Comparison of ENCODE assay signal across 21 mouse cellular contexts in genomic region chr11:67067741-67068140, GRCm38 (mm10). TPM values are rescaled to one million over a fixed set of nuclear protein-coding genes. Genes with fewer than 3 reads are reported as not detected.
DNase-seq lines count a peak whose midpoint lies in the region; ATAC-seq and TF ChIP-seq lines count a peak whose summit lies in the region.
"Had no signal": no experiment of that assay in that cellular context is flagged by ENCODE, and none has a peak within 500 bp of the region (broad histone marks: within the 10 kb centered on the region; RNA-seq: fewer than 3 reads in every experiment).

No protein-coding gene starts in this region.

- no peak for TF ChIP-seq POLR2A in lung, adult 2 months (IDR thresholded peaks at IDR 0.05; ENCODE audit: borderline replicate concordance, extremely low read depth, low read depth, low read length)
- TF ChIP-seq POLR2A in MEL (IDR thresholded peaks at IDR 0.05; ENCODE audit: control insufficient read depth in 1 of 2, insufficient read depth in 1 of 2, low read depth in 1 of 2, low read length in 2 of 2, poor library complexity in 1 of 2), result no peak

- no peak for TF ChIP-seq RAD21 in MEL (IDR thresholded peaks at IDR 0.05; ENCODE audit: low read depth, low read length)

- WGBS in lung, embryonic 14.5 days, result 73% methylated on average over 3 of the region's 3 CpGs
- 82% methylated on average over 3 of the region's 3 CpGs for WGBS in lung, adult 2 months
- 63% methylated on average over 3 of the region's 3 CpGs for WGBS in lung, embryonic 16.5 days
- 60% methylated on average over 3 of the region's 3 CpGs for WGBS in lung, postnatal 0 days

- intact Hi-C loops in gastrocnemius, adult 2 months (cut with DNase I), result no loop called here

- peak; percentile 21 for DNase-seq in lung, embryonic 14.5 days
- no peak for DNase-seq in lung, adult 2 months
- DNase-seq in lung, postnatal 0 days (ENCODE audit: low spot score), result no peak
- DNase-seq in MEL (ENCODE audit: low read depth, low spot score), result no peak
- DNase-seq in gastrocnemius, adult 2 months, result no peak
- no peak for DNase-seq in cerebellum, adult 18-20 months
- DNase-seq: adrenal gland, adult 2 months; adrenal gland, postnatal 10 days; adrenal gland, postnatal 25 days; cerebellum, adult 11 months; cerebellum, adult 2 months; cerebellum, adult 9-10 months; cerebellum, postnatal 10 days; cerebellum, postnatal 25 days; forebrain, postnatal 0 days had no signal

- TF ChIP-seq CTCF in lung, embryonic 14.5 days (IDR thresholded peaks at IDR 0.05; ENCODE audit: low read depth), result no peak
- TF ChIP-seq CTCF in lung, adult 2 months (IDR thresholded peaks at IDR 0.05; ENCODE audit: insufficient read depth, low read length), result no peak
- no peak for TF ChIP-seq CTCF in lung, postnatal 0 days (IDR thresholded peaks at IDR 0.05)
- no peak for TF ChIP-seq CTCF in MEL (IDR thresholded peaks at IDR 0.05 in 2 of 3, conservative IDR thresholded peaks at IDR 0.05 in 1 of 3; ENCODE audit: control insufficient read depth in 1 of 3, insufficient read depth in 1 of 3, low read depth in 2 of 3, low read length in 3 of 3, poor library complexity in 1 of 3, severe bottlenecking in 1 of 3)
- TF ChIP-seq CTCF in gastrocnemius, adult 2 months (IDR thresholded peaks at IDR 0.05), result no peak

- no peak overlapping the region for H3K4me3 ChIP-seq in lung, embryonic 14.5 days (ENCODE audit: low read depth, low read length)
- no peak overlapping the region for H3K4me3 ChIP-seq in lung, adult 2 months (replicated peaks; ENCODE audit: extremely low read depth, low read depth, low read length)
- H3K4me3 ChIP-seq in lung, embryonic 16.5 days (ENCODE audit: low read length), result no peak overlapping the region
- H3K4me3 ChIP-seq in lung, postnatal 0 days (ENCODE audit: low read depth, low read length), result no peak overlapping the region
- H3K4me3 ChIP-seq in MEL (ENCODE audit: control insufficient read depth in 1 of 2, insufficient read depth in 1 of 2, low read depth in 2 of 2, low read length in 2 of 2), result no peak overlapping the region
- no peak overlapping the region for H3K4me3 ChIP-seq in gastrocnemius, adult 2 months
- H3K4me3 ChIP-seq: embryonic facial prominence, embryonic 10.5 days; embryonic facial prominence, embryonic 12.5 days; forebrain, embryonic 13.5 days; forebrain, embryonic 15.5 days had no signal

- H3K9me3 ChIP-seq in lung, embryonic 14.5 days (ENCODE audit: low read depth, low read length), result no peaks in the 10 kb centered on the region
- no peaks in the 10 kb centered on the region for H3K9me3 ChIP-seq in lung, embryonic 16.5 days (ENCODE audit: control insufficient read depth, low read length)
- H3K9me3 ChIP-seq in lung, postnatal 0 days (ENCODE audit: low read length), result no peaks in the 10 kb centered on the region
- H3K9me3 ChIP-seq in MEL (replicated peaks; ENCODE audit: insufficient read depth, low read length), result no peaks in the 10 kb centered on the region
- H3K9me3 ChIP-seq: embryonic facial prominence, embryonic 10.5 days; embryonic facial prominence, embryonic 12.5 days; forebrain, embryonic 13.5 days; forebrain, embryonic 15.5 days; G1E had no signal

- TF ChIP-seq EP300 in lung, postnatal 0 days (IDR thresholded peaks at IDR 0.05), result no peak
- no peak for TF ChIP-seq EP300 in MEL (IDR thresholded peaks at IDR 0.05; ENCODE audit: low read depth in 1 of 2, low read length in 2 of 2)

- ATAC-seq in lung, embryonic 14.5 days (ENCODE audit: insufficient read depth), result peak; percentile 44; the same call in 1 of the 2 replicates
- ATAC-seq in lung, embryonic 16.5 days (ENCODE audit: low read depth), result peak; percentile 67
- no peak for ATAC-seq in lung, postnatal 0 days
- ATAC-seq: forebrain, embryonic 13.5 days; forebrain, embryonic 15.5 days; forebrain, postnatal 0 days had no signal

- H3K27ac ChIP-seq in lung, embryonic 14.5 days (ENCODE audit: low read depth), result no peak overlapping the region
- peak overlapping the region; percentile 44 for H3K27ac ChIP-seq in lung, embryonic 16.5 days (ENCODE audit: low read length)
- no peak overlapping the region for H3K27ac ChIP-seq in lung, postnatal 0 days (ENCODE audit: low read length)
- no peak overlapping the region for H3K27ac ChIP-seq in MEL (ENCODE audit: control insufficient read depth, low read depth, low read length)
- H3K27ac ChIP-seq in gastrocnemius, adult 2 months, result no peak overlapping the region
- H3K27ac ChIP-seq: embryonic facial prominence, embryonic 10.5 days; embryonic facial prominence, embryonic 12.5 days; forebrain, embryonic 13.5 days; forebrain, embryonic 15.5 days had no signal

- no peak overlapping the region for H3K4me2 ChIP-seq in lung, embryonic 14.5 days
- H3K4me2 ChIP-seq in lung, embryonic 16.5 days (ENCODE audit: low read depth, low read length), result no peak overlapping the region
- H3K4me2 ChIP-seq in lung, postnatal 0 days (replicated peaks; ENCODE audit: low read depth, low read length), result no peak overlapping the region
- H3K4me2 ChIP-seq: embryonic facial prominence, embryonic 12.5 days; forebrain, embryonic 13.5 days; forebrain, embryonic 15.5 days had no signal

- no peaks in the 10 kb centered on the region for H3K4me1 ChIP-seq in lung, embryonic 14.5 days (ENCODE audit: insufficient read depth)
- no peaks in the 10 kb centered on the region for H3K4me1 ChIP-seq in lung, adult 2 months (ENCODE audit: control insufficient read depth, insufficient read depth, low read length)
- H3K4me1 ChIP-seq in lung, embryonic 16.5 days (replicated peaks; ENCODE audit: control insufficient read depth, insufficient read depth, low read length), result no peaks in the 10 kb centered on the region
- no peaks in the 10 kb centered on the region for H3K4me1 ChIP-seq in lung, postnatal 0 days (ENCODE audit: insufficient read depth, low read depth, low read length)
- no peaks in the 10 kb centered on the region for H3K4me1 ChIP-seq in MEL (ENCODE audit: control insufficient read depth in 1 of 2, insufficient read depth in 2 of 2, low read length in 2 of 2)
- H3K4me1 ChIP-seq: embryonic facial prominence, embryonic 10.5 days; embryonic facial prominence, embryonic 12.5 days; forebrain, embryonic 13.5 days; forebrain, embryonic 15.5 days had no signal

- no peak overlapping the region for H3K9ac ChIP-seq in lung, embryonic 14.5 days
- H3K9ac ChIP-seq in lung, embryonic 16.5 days (ENCODE audit: low read length), result no peak overlapping the region
- H3K9ac ChIP-seq in lung, postnatal 0 days (replicated peaks; ENCODE audit: low read depth), result no peak overlapping the region
- H3K9ac ChIP-seq in MEL (ENCODE audit: control insufficient read depth, low read depth, low read length, poor library complexity, severe bottlenecking), result no peak overlapping the region
- H3K9ac ChIP-seq: embryonic facial prominence, embryonic 12.5 days; forebrain, embryonic 13.5 days; forebrain, embryonic 15.5 days; forebrain, postnatal 0 days had no signal

- H3K36me3 ChIP-seq in lung, embryonic 14.5 days (ENCODE audit: insufficient read depth), result peaks cover 38% of the 10 kb centered on the region
- H3K36me3 ChIP-seq in lung, embryonic 16.5 days (ENCODE audit: control insufficient read depth, insufficient read depth, low read length), result peaks cover 10% of the 10 kb centered on the region; the same call in 1 of the 2 replicates
- H3K36me3 ChIP-seq in lung, postnatal 0 days (ENCODE audit: insufficient read depth, low read length), result peaks cover 9% of the 10 kb centered on the region; the same call in 1 of the 2 replicates
- peaks cover 0 to 6% of the 10 kb centered on the region in 2 experiments; a peak in 2 of 4 replicates for H3K36me3 ChIP-seq in MEL (ENCODE audit: control insufficient read depth in 1 of 2, insufficient read depth in 2 of 2, low read length in 2 of 2)

- no peaks in the 10 kb centered on the region for H3K27me3 ChIP-seq in lung, embryonic 14.5 days (ENCODE audit: insufficient read depth, low read length)
- H3K27me3 ChIP-seq in lung, embryonic 16.5 days (ENCODE audit: control insufficient read depth, insufficient read depth, low read depth, low read length), result no peaks in the 10 kb centered on the region
- H3K27me3 ChIP-seq in lung, postnatal 0 days (replicated peaks; ENCODE audit: insufficient read depth, low read length), result no peaks in the 10 kb centered on the region
- peaks cover 0 to 2% of the 10 kb centered on the region in 2 experiments; a peak in 1 of 4 replicates for H3K27me3 ChIP-seq in MEL (ENCODE audit: control insufficient read depth in 1 of 2, insufficient read depth in 2 of 2, low read length in 2 of 2)
- H3K27me3 ChIP-seq: embryonic facial prominence, embryonic 12.5 days; forebrain, embryonic 13.5 days; forebrain, embryonic 15.5 days had no signal

- no peaks in the 10 kb centered on the region for H3K79me2 ChIP-seq in MEL (ENCODE audit: control insufficient read depth, insufficient read depth, low read length, poor library complexity)

RNA-seq across cellular contexts. Expression of gene Myh3, which starts 10.4 kb away (rescaled TPM):
- polyA plus RNA-seq in lung, embryonic 14.5 days (2014; fragmentation: Nextera tagmentation; extraction: Ambion mirVana), result 0.05 and 0.17 TPM in 2 replicates
- 0.08 TPM in 1 of 2 replicates, not detected in the other for polyA plus RNA-seq in lung, adult 2 months (2012; rRNA removed)
- polyA plus RNA-seq in lung, embryonic 16.5 days (2015; fragmentation: Nextera tagmentation; extraction: Ambion mirVana), result 7.1 and 10.8 TPM in 2 replicates
- 0.07 and 0.12 TPM in 2 replicates for polyA plus RNA-seq in lung, postnatal 0 days (2015; fragmentation: Nextera tagmentation; extraction: Ambion mirVana)
- total RNA-seq in MEL (2012; rRNA removed), result 0.81 and 1.5 TPM in 2 replicates
- polyA plus RNA-seq in MEL (2012; ENCODE audit: insufficient read depth in 1 of 2, insufficient read length in 2 of 2, low read depth in 1 of 2, low replicate concordance in 2 of 2, missing spikeins in 1 of 2), result 1 to 10 TPM in 1 of 2 experiments, not detected in 1; 1.7 TPM
- 10 to 100 TPM in 1 of 2 experiments, 1 to 10 TPM in 1; 7.8 to 15.3 TPM for total RNA-seq in gastrocnemius, adult 2 months (2021)
- total RNA-seq: adrenal gland, postnatal 25 days; G1E had no signal
- polyA plus RNA-seq: adrenal gland, adult 2 months; G1E had no signal

RNA-seq across cellular contexts. Expression of gene Sco1, which starts 15.3 kb away (rescaled TPM):
- polyA plus RNA-seq in lung, embryonic 14.5 days (2014; fragmentation: Nextera tagmentation; extraction: Ambion mirVana), result 18.8 and 20.3 TPM in 2 replicates
- 2.8 and 3.5 TPM in 2 replicates for polyA plus RNA-seq in lung, adult 2 months (2012; rRNA removed)
- polyA plus RNA-seq in lung, embryonic 16.5 days (2015; fragmentation: Nextera tagmentation; extraction: Ambion mirVana), result 14.7 and 15.8 TPM in 2 replicates
- polyA plus RNA-seq in lung, postnatal 0 days (2015; fragmentation: Nextera tagmentation; extraction: Ambion mirVana), result 9.3 and 9.7 TPM in 2 replicates
- total RNA-seq in MEL (2012; rRNA removed), result 29.8 and 32.9 TPM in 2 replicates
- polyA plus RNA-seq in MEL (2012; ENCODE audit: insufficient read depth in 1 of 2, insufficient read length in 2 of 2, low read depth in 1 of 2, low replicate concordance in 2 of 2, missing spikeins in 1 of 2), result 10 to 100 TPM in 1 of 2 experiments, not detected in 1; 14.1 TPM
- 10 to 100 TPM in 1 of 2 experiments, 1 to 10 TPM in 1; 5.6 to 10.3 TPM for total RNA-seq in gastrocnemius, adult 2 months (2021)

RNA-seq across cellular contexts. Expression of gene Adprm, which starts 15.3 kb away (rescaled TPM):
- polyA plus RNA-seq in lung, embryonic 14.5 days (2014; fragmentation: Nextera tagmentation; extraction: Ambion mirVana), result 31.3 and 31.4 TPM in 2 replicates
- 10.2 and 16.6 TPM in 2 replicates for polyA plus RNA-seq in lung, adult 2 months (2012; rRNA removed)
- polyA plus RNA-seq in lung, embryonic 16.5 days (2015; fragmentation: Nextera tagmentation; extraction: Ambion mirVana), result 29.1 and 29.2 TPM in 2 replicates
- 29.3 and 36.4 TPM in 2 replicates for polyA plus RNA-seq in lung, postnatal 0 days (2015; fragmentation: Nextera tagmentation; extraction: Ambion mirVana)
- total RNA-seq in MEL (2012; rRNA removed), result 23.0 and 27.8 TPM in 2 replicates
- 100 to 1,000 TPM in 1 of 2 experiments, 10 to 100 TPM in 1; 19.7 to 531 TPM for polyA plus RNA-seq in MEL (2012; ENCODE audit: insufficient read depth in 1 of 2, insufficient read length in 2 of 2, low read depth in 1 of 2, low replicate concordance in 2 of 2, missing spikeins in 1 of 2)
- total RNA-seq in gastrocnemius, adult 2 months (2021), result 1 to 10 TPM; 6.8 to 9.9 TPM

RNA-seq across cellular contexts. Expression of gene Tmem220, which starts 42.8 kb away (rescaled TPM):
- polyA plus RNA-seq in lung, embryonic 14.5 days (2014; fragmentation: Nextera tagmentation; extraction: Ambion mirVana), result 1.8 TPM in 2 replicates
- polyA plus RNA-seq in lung, adult 2 months (2012; rRNA removed), result 3.1 and 5.8 TPM in 2 replicates
- 2.4 and 2.5 TPM in 2 replicates for polyA plus RNA-seq in lung, embryonic 16.5 days (2015; fragmentation: Nextera tagmentation; extraction: Ambion mirVana)
- 3.5 and 5.4 TPM in 2 replicates for polyA plus RNA-seq in lung, postnatal 0 days (2015; fragmentation: Nextera tagmentation; extraction: Ambion mirVana)
- 0.23 and 0.35 TPM in 2 replicates for total RNA-seq in MEL (2012; rRNA removed)
- under 1 TPM in 1 of 2 experiments, not detected in 1; 0.99 TPM for polyA plus RNA-seq in MEL (2012; ENCODE audit: insufficient read depth in 1 of 2, insufficient read length in 2 of 2, low read depth in 1 of 2, low replicate concordance in 2 of 2, missing spikeins in 1 of 2)
- 1 to 10 TPM in 1 of 2 experiments, under 1 TPM in 1; 0.66 to 1.3 TPM for total RNA-seq in gastrocnemius, adult 2 months (2021)
- total RNA-seq: forebrain, postnatal 0 days had no signal
